Mouse (Mus musculus) monocyte, adult 5-6 weeks (primary cell): ENCODE data around the gene Ttl. TPM values are rescaled to one million over a fixed set of nuclear protein-coding genes. Genes with fewer than 3 reads are reported as not detected.

ENCODE experiments used
- ATAC-seq: fragments of 153-309, 156-312 bp; replicated peaks from 2 replicates; pipeline ENCODE4 v1.8.0; 2017; ENCODE audit warnings: mild to moderate bottlenecking; ENCODE audit not compliant: low TSS enrichment, insufficient number of reproducible peaks, severe bottlenecking, poor library complexity, low FRiP score
- total RNA-seq: library from RNA; stranded (forward); fragments of 200-1000, 200-491, 200-594 nt; gene quantifications from 3 replicates; pipeline ENCODE4 v1.2.3, GENCODE M21; 2017

Gene Ttl
- total RNA-seq, 1 experiment from 2014 or later = 2.2 TPM

DNA sequence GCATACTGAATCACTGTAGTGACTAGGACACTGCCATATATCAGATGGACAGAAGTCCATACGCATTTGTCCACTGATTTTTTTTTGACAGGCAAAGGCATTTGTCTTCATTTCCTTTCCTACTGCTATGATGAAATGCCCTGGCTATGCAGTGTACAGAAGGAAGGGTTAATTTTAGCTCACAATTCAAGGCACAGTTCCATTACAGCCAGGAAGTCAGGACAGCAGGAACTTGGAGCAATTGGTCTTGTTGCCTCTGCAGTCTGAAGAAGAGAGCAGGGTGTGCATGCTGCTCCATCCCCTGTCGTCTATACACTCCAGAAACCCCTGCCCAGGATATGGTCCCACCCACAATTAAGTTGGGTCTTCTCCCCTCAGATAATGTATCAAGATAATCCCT, 13.5 kb downstream of the Ttl start:
- no peak for ATAC-seq

DNA sequence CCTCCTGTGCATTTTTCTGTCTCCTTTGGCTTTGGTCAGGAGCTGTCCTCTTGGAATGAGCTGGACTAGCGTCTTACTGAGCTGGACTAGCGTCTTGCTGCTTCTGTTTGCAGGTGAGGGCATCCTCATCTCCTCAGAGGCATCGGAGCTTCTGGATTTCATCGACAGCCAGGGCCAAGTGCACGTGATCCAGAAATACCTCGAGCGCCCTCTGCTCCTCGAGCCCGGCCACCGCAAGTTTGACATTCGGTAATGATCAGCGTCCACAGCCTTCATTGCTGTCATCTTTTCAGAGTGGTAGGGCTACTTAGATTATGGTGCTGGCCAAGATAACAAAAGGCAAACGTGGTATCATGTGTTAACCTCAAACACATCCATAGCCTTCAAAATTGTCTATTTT, 15.4 kb downstream of the Ttl start:
- ATAC-seq = no peak

DNA sequence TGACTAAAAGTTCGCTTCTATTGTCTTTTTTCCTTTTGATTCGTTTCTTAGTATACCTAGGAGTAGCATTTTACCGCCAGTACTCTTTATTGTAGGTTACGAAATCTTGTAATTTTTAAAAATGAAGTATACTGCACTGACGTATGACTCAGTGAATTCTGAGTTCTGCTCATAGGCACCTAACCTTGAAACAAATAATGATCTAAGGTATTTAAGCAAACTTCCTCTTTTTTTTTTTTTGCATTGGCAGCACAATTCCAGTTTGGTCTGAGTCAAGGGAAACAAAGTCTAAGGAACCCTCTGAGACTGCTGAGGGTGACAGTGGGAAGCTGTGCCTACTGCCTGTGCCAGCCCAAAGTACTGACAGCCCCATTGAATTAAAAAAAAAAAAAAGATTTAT, 17.8 kb downstream of the Ttl start:
- no peak for ATAC-seq

DNA sequence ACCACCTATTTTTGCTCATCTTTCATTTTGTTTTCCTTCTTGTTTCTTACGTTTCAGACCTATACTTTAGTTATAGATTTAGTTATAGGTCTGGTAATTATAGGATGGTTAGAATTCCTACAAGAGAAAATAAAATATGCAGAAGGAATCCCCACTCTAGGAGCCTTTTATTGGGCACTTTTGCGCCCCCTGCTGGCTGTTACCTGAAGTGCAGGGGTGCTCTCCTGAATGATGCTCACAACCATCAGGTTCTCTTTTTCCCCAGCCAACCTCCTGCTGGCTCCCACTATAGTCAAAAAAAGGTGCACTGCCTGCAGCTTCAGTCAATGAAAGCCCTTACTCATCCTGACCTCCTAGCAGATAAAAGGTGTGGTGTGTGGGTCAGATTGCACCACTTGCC, 19.2 kb downstream of the Ttl start:
- no peak for ATAC-seq

DNA sequence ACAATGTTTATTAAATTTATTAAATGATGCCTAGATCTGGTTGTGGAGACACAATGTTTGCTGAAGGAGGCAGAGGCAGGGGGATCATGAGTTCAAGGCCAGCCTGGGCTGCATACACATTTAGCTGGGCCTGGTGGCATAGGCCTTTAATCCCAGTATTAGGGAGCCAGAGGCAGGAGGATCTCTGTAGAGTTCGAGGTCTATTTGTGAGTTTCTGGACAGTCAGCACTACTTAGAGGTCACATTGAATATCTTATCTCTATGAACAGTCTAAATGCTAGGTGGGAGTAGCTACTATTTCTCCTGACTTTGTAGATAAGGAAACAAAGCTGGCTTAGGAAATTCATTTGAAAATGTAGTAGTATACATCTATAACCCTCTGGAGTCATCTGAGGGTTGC, 21.8 kb downstream of the Ttl start:
- no peak for ATAC-seq

DNA sequence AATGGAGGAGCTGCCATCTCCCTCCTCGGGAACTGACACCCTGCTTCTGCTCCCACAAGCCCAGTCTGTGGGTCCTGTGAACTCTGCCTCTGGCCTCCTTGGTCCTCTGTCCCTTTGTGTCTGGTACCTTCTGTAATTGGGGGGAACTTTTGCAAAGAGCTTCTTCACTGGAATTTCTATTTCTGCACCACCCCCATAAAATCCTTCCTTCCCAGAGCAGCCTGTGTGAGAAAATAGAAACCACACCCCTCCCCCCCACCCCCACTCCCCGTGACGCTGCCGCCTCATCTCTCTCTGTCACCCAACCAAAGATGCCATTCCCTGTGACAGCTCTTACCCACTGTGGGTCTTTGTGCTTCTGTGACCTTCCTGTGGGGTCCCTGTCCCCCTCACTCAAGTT, 24.6 kb downstream of the Ttl start:
- ATAC-seq = no peak

DNA sequence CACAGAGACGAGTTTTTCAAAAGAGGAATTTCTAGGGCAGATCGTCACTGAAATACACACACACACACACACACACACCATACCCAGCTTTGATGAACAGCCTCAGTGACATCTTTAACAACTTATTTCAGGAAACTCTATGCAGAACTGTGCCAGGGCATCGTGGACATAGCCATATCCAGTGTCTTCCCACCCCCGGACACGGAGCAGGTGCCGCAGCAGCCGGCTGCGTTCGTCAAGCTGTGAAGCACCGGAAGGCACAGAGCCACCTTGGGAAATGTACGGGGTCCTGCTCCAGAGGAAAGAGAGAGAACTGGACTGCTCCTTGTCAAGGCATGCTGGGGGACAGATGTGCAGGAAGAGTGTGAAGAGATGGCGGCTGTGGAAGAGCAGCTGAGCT, 27.1 kb downstream of the Ttl start:
- no peak for ATAC-seq

DNA sequence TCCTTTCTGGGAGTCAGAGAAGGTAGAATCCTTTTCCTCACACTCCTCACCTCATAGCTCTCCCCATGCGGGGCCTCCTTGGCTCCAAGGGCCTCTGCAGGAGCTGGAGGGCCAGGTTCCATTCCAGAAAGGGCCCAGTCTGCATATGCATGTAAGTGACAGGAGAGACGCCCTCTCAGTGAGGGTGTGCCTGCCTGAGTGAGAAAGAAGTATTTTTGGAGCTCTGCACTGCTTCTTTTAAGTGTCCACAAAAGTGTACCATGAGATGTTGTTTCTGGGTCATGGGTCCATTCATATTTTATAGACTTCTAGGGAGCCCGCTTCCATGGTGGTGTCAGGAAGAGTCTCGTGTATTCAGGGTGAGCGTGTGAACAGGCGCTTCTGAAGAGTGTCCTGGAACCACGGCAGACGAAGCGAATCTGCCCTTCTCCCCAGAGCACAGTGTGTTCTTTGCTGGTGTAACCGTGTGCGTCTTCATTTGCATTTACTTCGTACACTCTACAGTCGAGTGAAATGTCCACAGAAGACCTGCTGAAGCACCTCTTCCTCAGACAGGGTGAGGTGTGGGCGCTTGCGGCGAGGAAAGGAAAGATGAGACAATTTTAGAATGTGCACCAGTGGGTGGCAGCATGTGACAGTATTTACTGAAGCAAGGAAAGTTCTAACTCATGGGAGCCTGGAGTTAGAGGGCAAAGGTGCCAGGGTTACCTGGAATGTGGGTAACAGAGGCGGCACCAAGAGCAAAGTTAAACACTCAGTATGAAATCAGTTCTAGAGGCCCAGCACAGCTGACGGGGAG, 28.4 kb downstream of the Ttl start:
- ATAC-seq = no peak

DNA sequence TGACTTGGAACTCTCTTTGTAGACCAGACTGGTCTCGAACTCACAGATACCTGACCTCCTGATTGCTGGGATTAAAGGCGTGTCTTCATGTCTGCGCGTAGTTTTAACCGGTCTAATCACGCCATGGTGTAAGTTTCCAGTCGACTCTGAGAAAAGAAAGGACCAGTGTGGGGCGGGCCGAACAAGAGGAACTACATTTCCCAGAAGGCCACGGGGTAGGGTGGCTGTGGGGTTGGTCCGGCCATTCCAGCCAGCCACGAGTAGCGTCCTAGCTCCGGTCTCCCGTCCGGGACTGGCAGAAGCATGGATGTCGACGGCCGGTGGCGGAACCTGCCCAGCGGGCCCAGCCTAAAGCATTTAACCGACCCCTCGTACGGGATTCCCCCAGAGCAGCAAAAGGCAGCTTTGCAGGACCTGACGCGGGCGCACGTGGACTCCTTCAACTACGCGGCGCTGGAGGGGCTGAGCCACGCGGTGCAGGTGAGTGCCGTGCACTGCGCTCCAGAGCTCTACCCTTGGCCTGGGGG, 35.1 kb downstream of the Ttl start, which contains the start of gene Polr1b:
Polr1b (plus strand) TSS at position 212 of the 527 bp plus-strand sequence.
- ATAC-seq = peak; percentile 99

DNA sequence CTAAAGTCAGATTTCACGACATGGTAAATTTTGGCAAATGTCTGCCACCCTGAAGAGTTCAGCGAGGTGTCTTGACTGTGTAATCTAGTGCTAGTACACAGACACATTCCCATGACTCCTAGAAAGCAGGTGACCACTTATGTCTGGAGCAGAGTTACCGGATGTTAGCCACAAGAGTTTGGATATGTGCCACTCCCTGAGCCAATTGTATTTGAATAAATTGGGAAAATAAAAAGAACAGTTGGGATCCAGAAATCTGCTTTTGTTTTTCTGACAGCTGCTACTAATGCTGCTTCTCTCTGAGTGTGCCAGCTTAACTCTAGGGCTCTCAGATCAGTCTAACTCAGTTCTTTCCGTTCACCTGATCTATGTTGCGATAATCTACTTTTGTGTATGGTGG, 47.2 kb downstream of the Ttl start:
- ATAC-seq = no peak

DNA sequence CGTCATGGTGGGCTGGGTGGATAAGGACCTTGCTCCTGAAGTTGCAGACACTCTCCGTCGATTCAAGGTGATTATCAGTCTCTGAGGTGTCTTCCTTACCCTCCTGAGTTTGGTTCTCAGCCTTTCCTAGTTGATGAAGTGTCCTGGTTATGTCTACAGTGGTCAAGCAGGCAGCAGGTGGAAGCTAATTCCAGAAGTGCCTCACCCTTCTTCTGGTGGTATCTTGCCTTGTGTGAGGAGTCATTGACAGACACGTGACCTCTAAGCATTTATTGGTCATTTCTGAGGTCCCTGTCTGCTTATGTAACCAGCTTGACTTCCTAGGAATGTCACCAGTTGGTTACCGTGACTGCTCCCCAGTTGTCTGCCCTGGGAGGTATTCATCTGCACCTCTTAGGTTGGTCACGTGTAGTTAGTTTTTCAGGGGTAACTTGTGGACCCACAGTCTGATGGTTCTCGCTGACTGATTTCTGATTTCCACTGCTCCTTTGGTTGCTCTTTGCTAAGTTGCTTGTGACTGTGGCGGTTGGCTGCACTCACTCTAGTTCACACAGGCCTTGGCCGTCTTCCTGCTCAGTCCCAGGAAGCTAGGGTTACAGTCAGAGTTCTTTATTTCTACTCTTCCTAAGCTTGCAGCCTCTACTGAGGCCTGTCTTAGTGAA, 50.1 kb downstream of the Ttl start:
- ATAC-seq = no peak

DNA sequence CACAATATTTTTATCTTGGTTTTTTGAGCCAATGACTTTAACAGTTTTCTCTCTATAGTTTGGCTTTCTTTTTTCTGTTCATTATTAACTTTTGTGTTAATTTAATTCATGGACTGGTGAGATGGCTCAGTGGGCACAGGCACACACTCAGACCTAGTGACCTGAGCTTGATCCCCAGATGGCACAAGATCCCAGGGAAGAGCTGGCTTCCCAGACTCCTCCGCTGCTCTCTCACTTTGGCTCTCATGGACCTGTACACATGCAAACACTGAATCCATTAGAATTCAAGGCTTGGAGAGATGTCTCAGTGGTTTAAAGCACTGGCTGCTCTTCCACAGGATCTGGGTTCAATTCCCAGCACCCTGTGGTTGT, 50.6 kb downstream of the Ttl start:
- no peak for ATAC-seq

DNA sequence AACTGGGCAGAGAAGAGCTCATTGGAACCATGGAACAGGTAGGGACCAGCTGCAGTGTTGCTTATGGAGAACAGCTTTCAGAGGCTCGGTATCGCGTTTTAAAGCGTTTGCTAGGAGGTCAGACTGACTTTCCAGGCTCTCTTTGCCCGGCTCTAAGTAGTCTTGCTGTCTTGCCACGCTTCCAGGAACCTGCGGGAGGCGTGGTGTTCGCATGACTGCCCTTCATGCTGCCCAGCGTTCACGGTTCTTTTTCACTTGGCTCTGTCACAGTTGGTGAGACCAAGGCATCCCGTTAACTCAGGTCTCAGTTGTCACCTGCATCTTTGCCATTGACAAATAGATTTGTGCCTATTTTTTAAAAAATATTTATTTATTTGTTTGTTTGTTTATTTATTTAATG, 52.3 kb downstream of the Ttl start:
- no peak for ATAC-seq

DNA sequence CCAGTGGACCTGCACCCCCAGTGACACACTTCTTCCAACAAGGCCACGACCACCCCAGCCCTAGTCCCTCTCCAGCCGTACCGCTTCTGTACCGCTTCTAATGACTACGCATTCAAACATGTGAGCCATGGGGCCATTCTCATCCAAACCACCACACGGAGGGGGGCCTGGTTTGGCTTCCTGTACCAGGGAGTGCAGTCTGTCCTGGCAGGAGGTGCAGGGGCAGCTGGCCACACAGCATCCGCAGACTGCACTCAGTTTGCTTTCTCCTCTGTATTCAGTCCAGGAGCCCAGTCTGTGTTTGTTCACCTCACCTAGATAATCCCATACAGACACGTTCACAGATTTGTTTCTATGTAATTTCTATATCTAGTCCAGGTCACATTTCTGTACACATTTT, 56.2 kb downstream of the Ttl start:
- no peak for ATAC-seq

DNA sequence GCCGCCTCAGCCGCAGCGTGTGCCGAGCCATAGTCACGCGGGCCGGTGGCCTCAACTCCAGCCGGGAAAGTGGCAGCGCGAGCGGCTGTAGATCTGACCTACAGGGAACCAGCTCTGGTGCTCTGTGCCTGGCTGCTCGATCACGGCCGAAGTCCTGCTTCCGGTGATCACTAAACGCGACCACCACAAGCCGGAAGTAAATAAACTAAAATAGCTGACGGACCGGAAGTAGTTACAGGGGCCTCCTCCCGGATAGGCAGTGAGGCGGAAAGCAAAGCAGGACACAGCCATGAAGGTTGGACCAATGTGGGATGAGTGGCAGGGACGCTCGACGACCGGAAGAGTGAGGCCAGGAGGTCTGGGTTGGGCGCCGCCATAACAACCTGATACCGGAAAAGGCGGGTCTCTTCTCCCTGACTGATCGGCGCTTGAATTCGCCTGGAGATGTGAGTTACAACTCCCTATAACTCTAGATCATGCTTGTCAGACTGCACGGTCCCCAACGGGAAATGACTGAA, 63.7 kb downstream of the Ttl start, which contains the start of gene Chchd5:
Chchd5 (plus strand) TSS at position 289 of the 518 bp plus-strand sequence.
- peak; percentile 100 for ATAC-seq

DNA sequence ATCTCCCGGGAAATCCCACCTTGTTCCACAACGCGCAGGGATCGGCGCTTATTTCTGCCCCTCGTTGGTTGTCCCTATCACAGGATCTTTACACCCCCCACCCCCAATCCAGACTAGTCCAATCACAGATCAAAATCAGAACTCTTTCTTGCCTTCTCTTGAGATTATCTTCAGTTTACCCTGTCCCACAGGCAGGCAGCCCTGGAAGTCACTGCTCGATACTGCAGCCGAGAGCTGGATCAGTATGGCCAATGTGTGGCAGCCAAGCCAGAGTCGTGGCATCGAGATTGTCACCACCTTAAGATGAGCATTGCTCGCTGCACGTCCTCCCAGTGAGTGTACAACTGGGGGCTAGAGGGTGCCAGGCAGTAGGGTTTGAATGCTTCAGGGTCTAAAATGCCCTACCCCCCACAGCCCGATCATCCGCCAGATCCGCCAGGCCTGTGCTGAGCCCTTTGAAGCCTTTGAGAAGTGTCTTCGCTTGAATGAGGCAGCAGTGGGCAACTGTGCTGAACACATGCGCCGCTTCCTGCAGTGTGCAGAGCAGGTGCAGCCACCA, 64.3 kb downstream of the Ttl start:
- no peak for ATAC-seq

DNA sequence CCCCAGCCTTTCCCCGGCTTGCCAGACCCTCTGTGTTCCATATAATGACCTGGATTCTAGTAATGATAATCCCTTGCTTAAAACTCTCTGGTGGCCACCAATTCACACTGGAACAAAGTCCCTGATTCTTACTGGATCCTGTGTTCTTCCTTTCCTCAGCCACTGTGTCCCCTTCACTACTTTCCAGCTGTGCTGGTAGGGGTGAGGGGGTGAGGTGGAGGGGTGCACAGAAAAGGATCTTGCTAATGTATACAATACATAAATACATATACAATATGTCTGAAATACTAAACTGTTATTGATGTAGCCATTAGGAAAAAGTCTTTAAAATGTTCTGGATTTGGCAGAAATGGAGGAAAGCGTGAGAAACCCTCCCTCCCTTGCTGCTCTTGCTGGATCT, 65.0 kb downstream of the Ttl start:
- no peak for ATAC-seq

DNA sequence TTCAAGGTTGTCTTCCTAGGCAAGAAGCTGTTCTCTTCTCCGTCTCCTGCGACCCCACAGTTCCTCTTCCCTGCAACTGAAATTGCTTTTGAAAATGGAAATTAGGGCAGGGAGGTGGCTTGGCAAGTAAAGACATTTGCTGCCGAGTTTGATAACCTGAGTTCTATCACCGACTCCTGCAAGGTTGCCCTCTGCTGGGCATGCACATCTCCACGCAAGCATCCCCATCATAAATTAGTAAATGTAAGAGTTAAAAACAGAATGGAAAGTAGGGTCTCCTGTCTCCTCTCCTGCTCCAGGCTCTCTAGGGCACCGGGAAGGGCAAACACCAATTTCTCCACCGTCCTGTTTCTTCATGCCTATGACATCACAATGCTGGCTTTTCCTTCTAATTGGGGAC, 66.5 kb downstream of the Ttl start:
- no peak for ATAC-seq

DNA sequence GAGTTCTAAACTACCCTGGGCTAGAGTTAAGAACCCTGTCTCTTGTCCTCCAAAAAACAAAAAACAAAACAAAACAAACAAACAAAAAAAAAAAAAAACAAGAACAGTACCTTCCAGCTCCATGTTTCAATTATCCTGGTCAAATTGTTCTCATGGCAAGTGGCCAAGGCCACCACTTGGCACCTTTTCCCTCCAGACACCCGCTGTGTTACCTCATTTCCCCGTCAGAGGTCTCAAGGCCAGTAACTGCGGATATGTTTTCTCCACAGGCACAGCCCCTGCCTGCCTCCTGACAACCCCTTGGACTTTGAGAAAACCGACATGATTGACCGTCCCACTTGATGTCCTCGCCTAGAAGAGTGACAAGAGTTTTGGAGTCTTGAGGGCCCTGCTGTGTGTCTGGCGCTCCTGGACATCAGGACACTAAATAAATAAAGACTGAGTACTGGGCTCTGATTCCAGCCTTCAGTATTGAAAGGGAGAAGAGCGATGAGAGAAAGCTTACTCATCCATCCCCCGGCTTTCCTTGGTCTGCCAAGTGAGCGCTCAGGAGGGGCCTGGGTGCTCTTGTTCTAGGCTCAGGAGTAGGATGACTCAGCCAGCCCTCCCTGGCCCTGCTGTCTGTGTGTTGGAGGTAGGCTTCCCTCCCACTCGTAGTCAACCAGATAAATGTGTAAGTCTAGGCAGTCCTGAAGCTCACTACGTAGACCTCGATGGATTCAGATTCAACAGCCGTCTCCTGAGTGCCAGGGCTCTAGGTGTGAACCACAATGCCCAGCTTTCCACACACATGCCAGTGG, 67.5 kb downstream of the Ttl start:
- no peak for ATAC-seq
